Mouse (Mus musculus): Measurements from ENCODE around the gene Slc6a6. TPM values are rescaled to one million over a fixed set of nuclear protein-coding genes. Genes with fewer than 3 reads are reported as not detected.

Gene Slc6a6
- polyA plus RNA-seq (2012): not detected in 2 replicates

- no peak for TF ChIP-seq GATA1 (IDR thresholded peaks at IDR 0.05; ENCODE audit: low read length)
Observed at GRCm38 (mm10) chr6:91683602-91684473, at the start of gene Slc6a6. Slc6a6 (plus strand) TSS chr6:91684053.

- TF ChIP-seq GATA1 (IDR thresholded peaks at IDR 0.05; ENCODE audit: low read length): no peak
Observed at GRCm38 (mm10) chr6:91634417-91634816, 49.4 kb upstream of the Slc6a6 start.

- no peak for TF ChIP-seq GATA1 (IDR thresholded peaks at IDR 0.05; ENCODE audit: low read length)
Observed at GRCm38 (mm10) chr6:91634876-91635275, 49.0 kb upstream of the Slc6a6 start.

GRCm38 (mm10) chr6:91638204-91638995, 45.5 kb upstream of the Slc6a6 start:
- TF ChIP-seq GATA1 (IDR thresholded peaks at IDR 0.05; ENCODE audit: low read length): no peak

- no peak for TF ChIP-seq GATA1 (IDR thresholded peaks at IDR 0.05; ENCODE audit: low read length)
Observed at GRCm38 (mm10) chr6:91643011-91643410, 40.8 kb upstream of the Slc6a6 start.

GRCm38 (mm10) chr6:91643416-91643921, 40.4 kb upstream of the Slc6a6 start:
- TF ChIP-seq GATA1 (IDR thresholded peaks at IDR 0.05; ENCODE audit: low read length): no peak

- no peak for TF ChIP-seq GATA1 (IDR thresholded peaks at IDR 0.05; ENCODE audit: low read length)
Observed at GRCm38 (mm10) chr6:91646019-91646418, 37.8 kb upstream of the Slc6a6 start.

GRCm38 (mm10) chr6:91646822-91647221, 37.0 kb upstream of the Slc6a6 start:
- TF ChIP-seq GATA1 (IDR thresholded peaks at IDR 0.05; ENCODE audit: low read length): no peak

- no peak for TF ChIP-seq GATA1 (IDR thresholded peaks at IDR 0.05; ENCODE audit: low read length)
Observed at GRCm38 (mm10) chr6:91647385-91647791, 36.5 kb upstream of the Slc6a6 start.

- TF ChIP-seq GATA1 (IDR thresholded peaks at IDR 0.05; ENCODE audit: low read length): no peak
Observed at GRCm38 (mm10) chr6:91650255-91650654, 33.6 kb upstream of the Slc6a6 start.

- TF ChIP-seq GATA1 (IDR thresholded peaks at IDR 0.05; ENCODE audit: low read length): no peak
Observed at GRCm38 (mm10) chr6:91652296-91652695, 31.6 kb upstream of the Slc6a6 start.

GRCm38 (mm10) chr6:91655244-91655643, 28.6 kb upstream of the Slc6a6 start:
- no peak for TF ChIP-seq GATA1 (IDR thresholded peaks at IDR 0.05; ENCODE audit: low read length)

GRCm38 (mm10) chr6:91655874-91656433, 27.9 kb upstream of the Slc6a6 start:
- TF ChIP-seq GATA1 (IDR thresholded peaks at IDR 0.05; ENCODE audit: low read length): no peak

- no peak for TF ChIP-seq GATA1 (IDR thresholded peaks at IDR 0.05; ENCODE audit: low read length)
Observed at GRCm38 (mm10) chr6:91658288-91658687, 25.6 kb upstream of the Slc6a6 start.

GRCm38 (mm10) chr6:91659841-91660509, 23.9 kb upstream of the Slc6a6 start:
- no peak for TF ChIP-seq GATA1 (IDR thresholded peaks at IDR 0.05; ENCODE audit: low read length)
